Mouse (Mus musculus): Measurements from ENCODE around the gene Ppp2r5b.

DNA sequence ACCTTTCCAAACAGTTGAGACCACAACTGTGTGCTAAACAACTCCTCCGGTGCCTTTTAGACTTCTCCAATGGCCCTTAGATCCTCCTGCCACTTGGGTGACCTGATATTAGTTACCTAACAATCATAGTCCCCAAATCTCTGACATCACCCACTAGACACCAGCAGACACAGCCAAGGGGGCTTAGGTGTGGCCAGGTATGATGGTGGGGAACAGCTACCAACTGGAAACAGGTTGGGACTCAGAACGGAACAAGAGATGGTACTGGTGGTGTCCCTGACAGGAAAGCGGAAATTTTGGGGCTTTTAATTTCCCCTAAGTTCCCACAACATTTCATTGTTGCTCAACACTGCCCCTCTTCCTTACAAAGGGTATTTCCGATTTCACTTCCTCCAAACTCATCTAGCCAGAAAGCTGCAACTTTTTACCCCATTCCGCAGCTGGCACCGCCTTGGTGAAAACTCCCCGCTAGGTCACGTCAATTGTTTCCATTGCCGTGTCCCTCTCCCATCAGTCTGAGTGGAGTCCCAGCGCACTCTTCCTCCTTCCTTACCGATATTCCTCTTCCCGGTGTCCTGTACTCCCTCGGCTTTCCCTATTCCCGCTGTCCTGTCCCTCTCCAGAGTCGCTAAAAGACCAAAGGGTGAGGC is 40.2 kb upstream of the Ppp2r5b start:
- TF ChIP-seq CTCF (IDR thresholded peaks at IDR 0.05; ENCODE audit: low read depth, low read length) = no peak
- TF ChIP-seq POLR2A (IDR thresholded peaks at IDR 0.05; ENCODE audit: extremely low read depth, insufficient read depth, low read length) = no peak
